Mouse (Mus musculus) c-Kit-negative CD71-positive TER-119-positive erythroid progenitor cells, embryonic 14.5 days (primary cell): Measurements from ENCODE around the gene Stox2.

Experiments used
- DNase-seq: peaks from one replicate; pipeline ENCODE4 v3.0.0-alpha.2; 2013; ENCODE audit warnings: low read depth, low spot score

The Stox2 gene

DNA sequence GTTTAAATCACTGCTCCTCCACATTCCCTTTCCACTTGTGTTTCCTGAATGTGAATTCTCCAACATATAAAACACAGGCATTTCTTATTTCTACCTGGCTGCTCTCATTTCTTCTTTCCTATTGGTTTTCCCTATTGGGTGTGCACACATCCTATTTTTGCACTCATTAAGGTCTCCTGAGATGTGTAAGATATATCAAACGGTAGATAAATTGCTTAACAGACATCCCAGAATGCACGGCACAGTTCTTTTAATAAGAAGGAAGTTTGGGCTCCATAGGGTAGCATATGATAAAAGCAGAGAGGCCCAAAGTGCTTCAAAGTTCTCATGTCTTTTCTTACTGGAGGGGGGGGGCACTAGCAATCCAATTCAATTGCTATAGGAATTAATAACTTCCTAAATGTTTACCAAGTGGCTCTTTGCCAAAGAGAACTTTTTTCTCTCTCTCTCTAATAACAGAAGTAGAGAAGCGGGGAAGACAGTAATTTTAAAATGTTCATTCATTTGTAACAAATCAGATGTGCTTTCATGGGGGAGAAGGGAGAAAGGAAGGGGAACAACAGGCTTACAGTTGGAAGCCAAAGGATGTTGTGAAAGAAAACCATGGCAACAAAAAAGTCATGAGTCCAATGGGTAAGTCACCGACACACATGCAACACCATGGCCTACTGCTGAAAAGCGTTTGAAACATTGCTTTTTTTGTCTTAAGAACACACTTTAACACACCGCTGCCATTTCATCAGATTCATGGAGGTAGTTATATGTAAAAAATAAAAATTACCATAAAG lies 263.2 kb downstream of the Stox2 start:
- DNase-seq, result no peak

DNA sequence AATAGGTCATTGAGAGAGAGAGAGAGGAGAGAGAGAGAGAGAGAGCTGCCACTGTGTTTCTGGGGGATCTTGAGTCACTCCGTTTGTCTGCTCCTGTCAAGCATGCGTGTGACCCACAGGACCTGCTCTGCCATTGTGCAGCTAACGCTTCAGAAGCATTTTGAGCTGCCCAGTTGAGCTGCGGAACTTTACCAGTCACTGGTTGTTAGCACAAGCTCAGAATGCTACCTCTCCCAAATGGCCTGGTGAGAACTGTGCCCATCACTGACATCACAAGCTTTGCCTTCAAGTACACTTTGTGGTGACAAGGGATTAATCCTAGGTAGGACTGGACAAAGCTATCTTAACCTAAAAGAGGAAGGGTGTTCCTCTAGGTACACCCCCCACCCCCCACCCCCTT lies 263.9 kb downstream of the Stox2 start:
- no peak for DNase-seq

GRCm38 (mm10) chr8:47181032-47181698 lies 265.0 kb downstream of the Stox2 start:
- no peak for DNase-seq

GRCm38 (mm10) chr8:47180181-47180580 lies 266.0 kb downstream of the Stox2 start:
- no peak for DNase-seq

GRCm38 (mm10) chr8:47178785-47179184 lies 267.4 kb downstream of the Stox2 start:
- no peak for DNase-seq

- DNase-seq, result no peak
Measured at GRCm38 (mm10) chr8:47173823-47174222, 272.3 kb downstream of the Stox2 start.

GRCm38 (mm10) chr8:47172848-47173247 lies 273.3 kb downstream of the Stox2 start:
- DNase-seq, result no peak

DNA sequence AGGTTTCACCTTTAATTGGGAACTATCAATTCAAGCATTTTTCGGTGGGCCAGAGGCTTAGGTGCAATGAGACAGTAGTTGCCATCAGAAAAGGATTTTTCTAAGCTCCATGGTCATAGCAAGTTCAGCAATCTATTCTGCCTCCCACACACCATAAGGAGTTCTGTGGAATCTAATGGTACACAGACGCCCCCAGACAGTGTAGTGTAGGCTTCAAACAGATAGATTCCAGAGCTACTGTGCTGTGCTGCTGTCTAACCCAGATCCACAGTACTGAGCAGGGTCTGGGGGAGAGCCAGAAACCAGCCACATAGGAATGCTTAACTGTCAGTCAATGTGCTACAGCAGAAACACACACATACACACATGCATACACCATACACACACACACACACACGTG lies 285.5 kb downstream of the Stox2 start:
- no peak for DNase-seq

DNA sequence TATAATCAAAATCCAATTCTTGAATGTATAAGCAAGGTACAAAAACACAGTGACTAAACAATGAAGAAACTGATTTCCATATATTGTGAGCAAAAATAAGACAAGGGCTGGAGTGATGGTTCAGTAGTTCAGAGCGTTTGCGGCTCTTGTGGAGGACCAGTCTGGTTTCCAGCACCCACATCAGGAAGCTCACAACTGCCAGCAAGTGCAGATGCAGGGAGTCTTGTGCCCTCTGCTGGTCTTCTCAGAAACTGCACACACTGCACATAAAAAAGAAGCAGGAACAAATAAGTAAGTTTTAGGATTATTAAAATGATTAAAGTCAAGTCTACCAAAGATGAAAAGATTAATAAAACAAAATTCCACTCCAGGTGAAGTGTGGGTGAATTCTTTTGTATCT lies 291.6 kb downstream of the Stox2 start:
- DNase-seq, result no peak

DNA sequence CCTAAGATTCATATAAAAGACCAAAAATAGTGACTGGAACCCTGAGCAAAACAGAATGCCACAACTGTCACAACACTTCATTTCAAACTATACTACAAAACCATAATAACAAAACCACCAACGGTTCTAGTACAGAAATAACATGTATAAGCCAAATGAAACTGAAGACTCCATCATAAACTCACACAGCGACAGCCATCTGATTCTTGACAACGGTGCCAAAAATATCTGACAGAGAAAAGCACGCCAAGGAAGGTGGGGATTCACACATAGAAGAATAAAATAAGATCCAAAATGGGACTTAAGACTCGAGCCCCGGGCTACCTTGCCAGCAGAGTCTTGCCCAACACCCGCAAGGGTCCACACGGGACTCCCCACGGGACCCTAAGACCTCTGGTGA lies 300.9 kb downstream of the Stox2 start:
- DNase-seq, result no peak

- no peak for DNase-seq
Measured at GRCm38 (mm10) chr8:47136047-47136446, 310.1 kb downstream of the Stox2 start.

- DNase-seq, result no peak
Measured at GRCm38 (mm10) chr8:47135586-47135985, 310.6 kb downstream of the Stox2 start.

DNA sequence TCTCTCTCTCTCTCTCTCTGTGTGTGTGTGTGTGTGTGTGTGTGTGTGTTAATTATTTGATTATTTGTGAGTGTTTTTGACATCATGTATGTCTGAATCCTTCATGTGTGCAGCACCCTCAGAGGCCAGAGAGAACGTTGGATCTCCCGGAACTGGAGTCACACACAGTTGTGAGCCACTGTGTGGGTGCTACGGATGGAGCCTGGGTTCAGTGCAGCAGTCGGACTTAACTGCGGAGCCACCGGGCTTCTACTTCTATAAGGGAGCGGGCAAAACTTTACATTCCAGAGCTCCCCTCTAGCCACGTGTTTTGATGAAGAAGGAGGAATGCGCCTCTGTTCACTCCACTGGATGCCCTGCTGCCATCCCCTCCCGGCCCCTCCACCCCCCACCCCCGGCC lies 311.4 kb downstream of the Stox2 start:
- no peak for DNase-seq

GRCm38 (mm10) chr8:47133381-47133780 lies 312.8 kb downstream of the Stox2 start:
- DNase-seq, result no peak
